Mouse (Mus musculus) MEL (cell line): ENCODE data around the gene Gsta3. TPM values are rescaled to one million over a fixed set of nuclear protein-coding genes. Genes with fewer than 3 reads are reported as not detected.

Experiments
- DNase-seq: peaks from one replicate; pipeline ENCODE4 v3.0.0; 2011; ENCODE audit warnings: low read depth, low spot score
- H3K27ac ChIP-seq: 2 replicates; pipeline ENCODE4 v1.5.1; 2012; ENCODE audit warnings: low read depth, mild to moderate bottlenecking, control low read depth, low read length, moderate library complexity; ENCODE audit not compliant: control insufficient read depth
- H3K27me3 ChIP-seq, 2 experiments: fragments of 150-350 bp in 1 of 2; sonication (generic) in 1 of 2; 2 replicates each; pipeline ENCODE4 v1.6.1; 2012; ENCODE audit warnings: low read length in 2 of 2, mild to moderate bottlenecking in 2 of 2, improper control_type of control experiment in 1 of 2, moderate library complexity in 1 of 2; ENCODE audit not compliant: insufficient read depth in 2 of 2, control insufficient read depth in 1 of 2
- H3K36me3 ChIP-seq, 2 experiments: 2 replicates each; pipeline ENCODE4 v1.6.1; 2012 to 2014; ENCODE audit warnings: low read length in 2 of 2, improper control_type of control experiment in 1 of 2, inconsistent platforms in 1 of 2, mild to moderate bottlenecking in 1 of 2; ENCODE audit not compliant: insufficient read depth in 2 of 2, control insufficient read depth in 1 of 2
- H3K4me1 ChIP-seq, 2 experiments: fragments of 150-350 bp in 1 of 2; sonication (generic) in 1 of 2; 2 replicates each; pipeline ENCODE4 v1.6.1; 2012; ENCODE audit warnings: low read length in 2 of 2, improper control_type of control experiment in 1 of 2, mild to moderate bottlenecking in 1 of 2; ENCODE audit not compliant: insufficient read depth in 2 of 2, control insufficient read depth in 1 of 2
- H3K4me3 ChIP-seq, 2 experiments: fragments of 150-350 bp in 1 of 2; sonication (generic) in 1 of 2; 2 replicates each; pipeline ENCODE4 v1.5.1; 2012; ENCODE audit warnings: low read depth in 2 of 2, low read length in 2 of 2, mild to moderate bottlenecking in 2 of 2, moderate library complexity in 2 of 2, control low read depth in 1 of 2, improper control_type of control experiment in 1 of 2; ENCODE audit not compliant: control insufficient read depth in 1 of 2, insufficient read depth in 1 of 2
- H3K79me2 ChIP-seq: 2 replicates; pipeline ENCODE4 v1.6.1; 2012; ENCODE audit warnings: mild to moderate bottlenecking, low read length, moderate library complexity; ENCODE audit not compliant: control insufficient read depth, poor library complexity, insufficient read depth
- H3K9ac ChIP-seq: 2 replicates; pipeline ENCODE4 v1.6.1; 2012; ENCODE audit warnings: low read depth, mild to moderate bottlenecking, control low read depth, low read length, moderate library complexity; ENCODE audit not compliant: control insufficient read depth, poor library complexity, severe bottlenecking
- H3K9me3 ChIP-seq: fragments of 150-350 bp; sonication (generic); replicated peaks from 2 replicates; pipeline ENCODE4 v1.6.1; 2012; ENCODE audit warnings: mild to moderate bottlenecking, low read length, improper control_type of control experiment, moderate library complexity; ENCODE audit not compliant: insufficient read depth
- CHD2 ChIP-seq: IDR thresholded peaks from 2 replicates; pipeline ENCODE4 v1.6.1; 2011; ENCODE audit warnings: low read length, improper control_type of control experiment
- E2F4 ChIP-seq: IDR thresholded peaks from 2 replicates; pipeline ENCODE4 v1.6.1; 2011; ENCODE audit warnings: low read depth, low read length, improper control_type of control experiment, borderline replicate concordance
- EP300 ChIP-seq, 2 experiments: IDR thresholded peaks; 2 replicates each; pipeline ENCODE4 v1.6.1; 2011; ENCODE audit warnings: improper control_type of control experiment in 2 of 2, low read length in 2 of 2, low read depth in 1 of 2, mild to moderate bottlenecking in 1 of 2
- ETS1 ChIP-seq: IDR thresholded peaks from 2 replicates; pipeline ENCODE4 v1.6.1; 2012; ENCODE audit warnings: low read depth, mild to moderate bottlenecking, inconsistent platforms, low read length, improper control_type of control experiment, moderate library complexity
- GATA1 ChIP-seq: IDR thresholded peaks from 2 replicates; pipeline ENCODE4 v1.6.1; 2011; ENCODE audit warnings: low read depth, low read length, improper control_type of control experiment
- HCFC1 ChIP-seq: IDR thresholded peaks from 2 replicates; pipeline ENCODE4 v1.6.1; 2012; ENCODE audit warnings: low read depth, mild to moderate bottlenecking, inconsistent platforms, low read length, improper control_type of control experiment, moderate library complexity
- MAX ChIP-seq: IDR thresholded peaks from 2 replicates; pipeline ENCODE4 v1.6.1; 2011; ENCODE audit warnings: low read length, improper control_type of control experiment
- MAZ ChIP-seq: IDR thresholded peaks from 2 replicates; pipeline ENCODE4 v1.6.1; 2012; ENCODE audit warnings: low read depth, mild to moderate bottlenecking, inconsistent platforms, low read length, improper control_type of control experiment
- MXI1 ChIP-seq: IDR thresholded peaks from 2 replicates; pipeline ENCODE4 v1.6.1; 2011; ENCODE audit warnings: mild to moderate bottlenecking, low read depth, low read length, improper control_type of control experiment
- MYB ChIP-seq: IDR thresholded peaks from 2 replicates; pipeline ENCODE4 v1.6.1; 2011; ENCODE audit warnings: mild to moderate bottlenecking, low read depth, low read length, improper control_type of control experiment
- NELFE ChIP-seq: IDR thresholded peaks from 2 replicates; pipeline ENCODE4 v1.6.1; 2011; ENCODE audit warnings: low read depth, low read length, improper control_type of control experiment
- RAD21 ChIP-seq: IDR thresholded peaks from 2 replicates; pipeline ENCODE4 v1.6.1; 2011; ENCODE audit warnings: mild to moderate bottlenecking, low read depth, low read length, improper control_type of control experiment
- RCOR1 ChIP-seq: IDR thresholded peaks from 2 replicates; pipeline ENCODE4 v1.6.1; 2012; ENCODE audit warnings: low read depth, mild to moderate bottlenecking, inconsistent platforms, low read length, improper control_type of control experiment
- USF2 ChIP-seq, 2 experiments: IDR thresholded peaks; 2 replicates each; pipeline ENCODE4 v1.6.1; 2011 to 2012; ENCODE audit warnings: improper control_type of control experiment in 2 of 2, low read length in 2 of 2, borderline replicate concordance in 1 of 2, inconsistent platforms in 1 of 2, low read depth in 1 of 2, mild to moderate bottlenecking in 1 of 2; ENCODE audit not compliant: insufficient read depth in 1 of 2
- ZKSCAN1 ChIP-seq: IDR thresholded peaks from 2 replicates; pipeline ENCODE4 v1.6.1; 2012; ENCODE audit warnings: low read depth, mild to moderate bottlenecking, inconsistent platforms, low read length, improper control_type of control experiment, moderate library complexity
- ZNF384 ChIP-seq: IDR thresholded peaks from 2 replicates; pipeline ENCODE4 v1.6.1; 2012; ENCODE audit warnings: low read depth, mild to moderate bottlenecking, inconsistent platforms, low read length, improper control_type of control experiment
- polyA plus RNA-seq, 2 experiments: library from polyadenylated mRNA; stranded (reverse) in 1 of 2; unstranded in 1 of 2; fragments of >175 nt in 1 of 2; fragments of >200 nt in 1 of 2; gene quantifications; 2 replicates each; pipeline versions ENCODE4 v1.2.1 to v1.2.4; 2012; ENCODE audit warnings: low replicate concordance in 2 of 2, low read depth in 1 of 2; ENCODE audit not compliant: insufficient read length in 2 of 2, insufficient read depth in 1 of 2, missing spikeins in 1 of 2
- total RNA-seq: library from RNA; depleted of rRNA; stranded (reverse); fragments of 300-350 nt; gene quantifications from 2 replicates; pipeline ENCODE4 v1.2.3, GENCODE M21; 2012

The Gsta3 gene
- total and polyA plus RNA-seq, 3 experiments = 2.2 to 3.4 TPM; not detected in 1

DNA sequence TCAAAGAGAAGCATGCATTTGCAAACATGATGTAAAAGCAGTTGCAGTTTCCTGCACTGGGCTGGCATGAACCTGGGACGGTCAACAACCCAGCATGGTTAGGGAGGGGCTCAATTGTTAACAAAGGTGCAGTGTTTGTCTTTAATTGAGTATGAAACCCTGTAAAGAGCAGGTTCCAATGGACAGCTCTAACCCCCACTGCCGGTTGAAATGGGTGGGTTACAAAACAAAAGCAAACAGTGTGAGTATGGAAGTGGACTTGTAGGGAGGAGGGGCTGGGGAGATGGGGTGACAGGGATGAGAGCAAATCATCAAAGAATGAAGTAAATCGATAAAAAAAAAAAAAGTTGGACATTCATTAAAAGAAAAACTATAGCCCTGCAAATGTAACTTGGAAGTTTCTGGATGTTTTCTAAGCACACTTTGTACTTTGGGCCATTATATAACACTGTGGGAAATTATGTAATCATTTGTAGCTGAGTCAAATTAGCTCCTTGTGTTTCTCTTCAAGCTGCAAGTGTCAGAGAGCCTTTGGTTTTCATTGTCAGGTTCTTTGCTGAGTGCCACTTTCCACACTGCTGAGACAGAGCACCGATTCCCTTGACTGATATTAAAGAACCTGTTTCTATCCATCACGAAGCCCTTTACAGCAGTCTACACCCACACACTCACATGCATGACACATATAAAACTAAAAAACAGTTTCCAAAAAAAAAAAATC is 8.5 kb upstream of the Gsta3 start:
- Histone ChIP-seq H3K79me2 (no peaks in the 10 kb centered on the region), H3K4me1 (no peaks in the 10 kb centered on the region), H3K36me3 (no peaks in the 10 kb centered on the region), H3K4me3 (no peak overlapping the region), H3K9me3 (no peaks in the 10 kb centered on the region), H3K27me3 (no peaks in the 10 kb centered on the region), H3K27ac (no peak overlapping the region), H3K9ac (no peak overlapping the region)
- no peak for DNase-seq
- no peak for TF ChIP-seq RCOR1
- TF ChIP-seq MXI1 = no peak
- no peak for TF ChIP-seq GATA1
- TF ChIP-seq MAX = no peak
- no peak for TF ChIP-seq MAZ
- TF ChIP-seq EP300 (IDR thresholded peaks at IDR 0.05; ENCODE audit: low read depth in 1 of 2, low read length in 2 of 2) = no peak
- no peak for TF ChIP-seq ZNF384
- no peak for TF ChIP-seq E2F4
- TF ChIP-seq HCFC1 = no peak
- TF ChIP-seq USF2 (IDR thresholded peaks at IDR 0.05; ENCODE audit: borderline replicate concordance in 1 of 2, insufficient read depth in 1 of 2, low read depth in 1 of 2, low read length in 2 of 2) = no peak
- no peak for TF ChIP-seq NELFE

DNA sequence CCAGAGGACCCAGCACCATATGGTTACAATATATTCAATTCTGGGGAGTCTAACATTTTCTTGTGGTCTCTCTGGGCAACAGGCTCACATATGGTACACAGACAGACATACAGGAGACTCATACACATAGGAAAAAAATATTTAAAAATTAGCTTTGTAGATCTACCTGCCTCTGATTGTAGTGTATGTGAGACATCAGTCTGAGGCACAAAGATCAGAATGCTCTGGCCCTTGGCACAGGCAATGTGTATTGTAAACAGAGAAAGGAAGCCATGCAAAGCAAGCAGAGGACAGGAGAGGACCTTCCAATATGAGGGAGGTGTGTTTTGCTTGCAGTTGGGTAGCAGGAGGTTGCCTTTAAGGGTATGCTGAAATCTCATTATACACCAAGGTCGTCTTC is 7.9 kb upstream of the Gsta3 start:
- H3K9ac ChIP-seq = no peak overlapping the region
- no peaks in the 10 kb centered on the region for H3K36me3 ChIP-seq
- H3K27ac ChIP-seq = no peak overlapping the region
- H3K4me3 ChIP-seq = no peak overlapping the region
- H3K79me2 ChIP-seq = no peaks in the 10 kb centered on the region
- TF ChIP-seq MYB (no peak), MXI1 (no peak), ZKSCAN1 (no peak), ETS1 (no peak), CHD2 (no peak), RAD21 (no peak)
- DNase-seq = no peak
- H3K4me1 ChIP-seq = no peaks in the 10 kb centered on the region
- H3K27me3 ChIP-seq = no peaks in the 10 kb centered on the region
- H3K9me3 ChIP-seq = no peaks in the 10 kb centered on the region
